9 mouse cellular contexts compared by ENCODE assay signal in genomic region chr13:41078690-41079420, GRCm38 (mm10). TPM values are rescaled to one million over a fixed set of nuclear protein-coding genes. Genes with fewer than 3 reads are reported as not detected.
DNase-seq lines count a peak whose midpoint lies in the region; ATAC-seq and TF ChIP-seq lines count a peak whose summit lies in the region.
"Had no signal": no experiment of that assay in that cellular context is flagged by ENCODE, and none has a peak within 500 bp of the region (broad histone marks: within the 10 kb centered on the region; RNA-seq: fewer than 3 reads in every experiment).

No protein-coding gene starts in this region.

- H3K27ac ChIP-seq in heart, embryonic 15.5 days, result no peak overlapping the region
- H3K27ac ChIP-seq in cortical plate, adult 2 months (ENCODE audit: insufficient read depth, low read length), result no peak overlapping the region
- H3K27ac ChIP-seq in hindbrain, embryonic 16.5 days (ENCODE audit: low read depth, low read length), result no peak overlapping the region
- H3K27ac ChIP-seq in midbrain, embryonic 16.5 days (ENCODE audit: low read length), result 0 out of 2 replicates have a peak overlapping the region, but pooled peaks have one; percentile 9

- no peaks in the 10 kb centered on the region for H3K9me3 ChIP-seq in heart, embryonic 15.5 days (replicated peaks)
- H3K9me3 ChIP-seq in hindbrain, embryonic 16.5 days (ENCODE audit: control insufficient read depth, low read length), result no peaks in the 10 kb centered on the region
- H3K9me3 ChIP-seq in midbrain, embryonic 16.5 days (replicated peaks; ENCODE audit: control insufficient read depth, low read length, poor library complexity, severe bottlenecking), result no peaks in the 10 kb centered on the region

- TF ChIP-seq CTCF in cortical plate, adult 2 months (IDR thresholded peaks at IDR 0.05; ENCODE audit: extremely low read depth, insufficient read depth, low read length), result no peak

- H3K4me1 ChIP-seq in heart, embryonic 15.5 days (replicated peaks), result peaks cover 6% of the 10 kb centered on the region
- 0 out of 2 replicates have a peak, but pooled peaks cover 1% of the 10 kb centered on the region for H3K4me1 ChIP-seq in cortical plate, adult 2 months (ENCODE audit: control insufficient read depth, insufficient read depth, low read length)
- H3K4me1 ChIP-seq in hindbrain, embryonic 16.5 days (ENCODE audit: control insufficient read depth, insufficient read depth, low read depth, low read length), result no peaks in the 10 kb centered on the region
- H3K4me1 ChIP-seq in midbrain, embryonic 16.5 days (ENCODE audit: control insufficient read depth, insufficient read depth, low read length), result peaks cover 2% of the 10 kb centered on the region; the same call in 1 of the 2 replicates

- no peaks in the 10 kb centered on the region for H3K36me3 ChIP-seq in heart, embryonic 15.5 days
- H3K36me3 ChIP-seq in hindbrain, embryonic 16.5 days (ENCODE audit: control insufficient read depth, insufficient read depth, low read length), result no peaks in the 10 kb centered on the region
- H3K36me3 ChIP-seq in midbrain, embryonic 16.5 days (ENCODE audit: control insufficient read depth, insufficient read depth, low read length), result no peaks in the 10 kb centered on the region

- H3K4me2 ChIP-seq in heart, embryonic 15.5 days, result peak overlapping the region; percentile 86
- peak overlapping the region; percentile 88 for H3K4me2 ChIP-seq in hindbrain, embryonic 16.5 days (ENCODE audit: low read length)
- peak overlapping the region; percentile 86 for H3K4me2 ChIP-seq in midbrain, embryonic 16.5 days (ENCODE audit: low read length)

- WGBS in heart, embryonic 15.5 days, result 12% methylated on average over 24 of the region's 24 CpGs
- 8% methylated on average over 24 of the region's 24 CpGs for WGBS in hindbrain, embryonic 16.5 days
- 6% methylated on average over 21 of the region's 24 CpGs for WGBS in midbrain, embryonic 16.5 days

- H3K27me3 ChIP-seq in heart, embryonic 15.5 days, result peaks cover 23% of the 10 kb centered on the region
- H3K27me3 ChIP-seq in hindbrain, embryonic 16.5 days (replicated peaks; ENCODE audit: control insufficient read depth, insufficient read depth, low read length), result no peaks in the 10 kb centered on the region
- H3K27me3 ChIP-seq in midbrain, embryonic 16.5 days (ENCODE audit: control insufficient read depth, insufficient read depth, low read depth, low read length), result peaks cover 6% of the 10 kb centered on the region

- peak overlapping the region; percentile 51 for H3K4me3 ChIP-seq in heart, embryonic 15.5 days
- peak overlapping the region; percentile 38 for H3K4me3 ChIP-seq in cortical plate, adult 2 months (ENCODE audit: insufficient read depth, low read length)
- peak overlapping the region; percentile 62 for H3K4me3 ChIP-seq in hindbrain, embryonic 16.5 days (ENCODE audit: low read length)
- H3K4me3 ChIP-seq in midbrain, embryonic 16.5 days (ENCODE audit: low read depth, low read length), result peak overlapping the region; percentile 60

- intact Hi-C loops in heart, postnatal 36 days (cut with DNase I), result no loop called here
- intact Hi-C loops in gastrocnemius, postnatal 36 days (cut with DNase I), result no loop called here

- no peak overlapping the region for H3K9ac ChIP-seq in heart, embryonic 15.5 days
- peak overlapping the region; percentile 64 for H3K9ac ChIP-seq in hindbrain, embryonic 16.5 days (ENCODE audit: low read depth, low read length)
- H3K9ac ChIP-seq in midbrain, embryonic 16.5 days (ENCODE audit: low read depth, low read length), result peak overlapping the region; percentile 61

- TF ChIP-seq POLR2A in cortical plate, adult 2 months (IDR thresholded peaks at IDR 0.05; ENCODE audit: extremely low read depth, insufficient read depth, low read length), result no peak

- DNase-seq in heart, postnatal 36 days, result no peak
- no peak for DNase-seq in gastrocnemius, postnatal 36 days
- DNase-seq in ovary, postnatal 36 days (ENCODE audit: low spot score), result no peak
- no peak for DNase-seq in cerebellum, postnatal 14 days

- no peak for ATAC-seq in heart, embryonic 15.5 days (replicated peaks; ENCODE audit: insufficient number of reproducible peaks, insufficient read depth, low FRiP score, low read depth)
- peak; percentile 64; the same call in 1 of the 2 replicates for ATAC-seq in hindbrain, embryonic 16.5 days
- peak; percentile 78 for ATAC-seq in midbrain, embryonic 16.5 days

RNA-seq across cellular contexts. Expression of gene Mak, which starts 0.7 kb away (rescaled TPM):
- polyA plus RNA-seq in heart, embryonic 15.5 days (2015; fragmentation: Nextera tagmentation; extraction: Ambion mirVana), result 0.04 and 0.22 TPM in 2 replicates
- total RNA-seq in heart, postnatal 36 days (2021), result not detected
- polyA plus RNA-seq in cortical plate, adult 2 months (2012; rRNA removed), result 3.3 and 4.1 TPM in 2 replicates
- polyA plus RNA-seq in hindbrain, embryonic 16.5 days (2015; fragmentation: Nextera tagmentation; extraction: Ambion mirVana), result 2.3 and 2.4 TPM in 2 replicates
- 2.7 TPM in 2 replicates for polyA plus RNA-seq in midbrain, embryonic 16.5 days (2015; fragmentation: Nextera tagmentation; extraction: Ambion mirVana)
- not detected for total RNA-seq in gastrocnemius, postnatal 36 days (2021)
- total RNA-seq: MEL had no signal

RNA-seq across cellular contexts. Expression of gene Gcm2, which starts 32.0 kb away (rescaled TPM):
- polyA plus RNA-seq in heart, embryonic 15.5 days (2015; fragmentation: Nextera tagmentation; extraction: Ambion mirVana), result 0.06 TPM in 1 of 2 replicates, not detected in the other
- total RNA-seq in heart, postnatal 36 days (2021), result not detected
- not detected in 2 replicates for polyA plus RNA-seq in cortical plate, adult 2 months (2012; rRNA removed)
- not detected in 2 replicates for polyA plus RNA-seq in hindbrain, embryonic 16.5 days (2015; fragmentation: Nextera tagmentation; extraction: Ambion mirVana)
- polyA plus RNA-seq in midbrain, embryonic 16.5 days (2015; fragmentation: Nextera tagmentation; extraction: Ambion mirVana), result not detected in 2 replicates
- total RNA-seq in gastrocnemius, postnatal 36 days (2021), result not detected
- total RNA-seq: MEL had no signal

RNA-seq across cellular contexts. Expression of gene Sycp2l, which starts 35.3 kb away (rescaled TPM):
- polyA plus RNA-seq in heart, embryonic 15.5 days (2015; fragmentation: Nextera tagmentation; extraction: Ambion mirVana), result not detected in 2 replicates
- total RNA-seq in heart, postnatal 36 days (2021), result not detected
- polyA plus RNA-seq in cortical plate, adult 2 months (2012; rRNA removed), result 0.06 and 0.54 TPM in 2 replicates
- polyA plus RNA-seq in hindbrain, embryonic 16.5 days (2015; fragmentation: Nextera tagmentation; extraction: Ambion mirVana), result 0.09 TPM in 1 of 2 replicates, not detected in the other
- 0.07 TPM in 1 of 2 replicates, not detected in the other for polyA plus RNA-seq in midbrain, embryonic 16.5 days (2015; fragmentation: Nextera tagmentation; extraction: Ambion mirVana)
- not detected for total RNA-seq in gastrocnemius, postnatal 36 days (2021)
- total RNA-seq: MEL had no signal
